Mouse (Mus musculus) neural tube, embryonic 15.5 days (tissue): Measurements from ENCODE around the gene Lctl. TPM values are rescaled to one million over a fixed set of nuclear protein-coding genes. Genes with fewer than 3 reads are reported as not detected.
"Not testable (repeated sequence)": the region's sequence is repeated elsewhere in the genome, so short reads cannot be mapped to it uniquely, and the experiment has no call there.

Experiments
- ATAC-seq: fragments of 200-750 bp; cut with Nextera tagmentation; 2 replicates; pipeline ENCODE4 v1.8.0; 2017; ENCODE audit warnings: mild to moderate bottlenecking, moderate TSS enrichment, moderate library complexity; ENCODE audit not compliant: low FRiP score
- H3K27ac ChIP-seq: fragments of 300-500 bp; sonication (generic); replicated peaks from 2 replicates; pipeline ENCODE4 v1.5.1; 2015; ENCODE audit warnings: mild to moderate bottlenecking, inconsistent platforms
- H3K27me3 ChIP-seq: fragments of 300-500 bp; sonication (generic); replicated peaks from 2 replicates; pipeline ENCODE4 v1.6.1; 2015; ENCODE audit warnings: inconsistent platforms
- H3K36me3 ChIP-seq: fragments of 300-500 bp; sonication (generic); 2 replicates; pipeline ENCODE4 v1.6.1; 2015; ENCODE audit warnings: inconsistent platforms
- H3K4me1 ChIP-seq: fragments of 300-500 bp; sonication (generic); 2 replicates; pipeline ENCODE4 v1.6.1; 2015; ENCODE audit warnings: inconsistent platforms
- H3K4me2 ChIP-seq: fragments of 300-500 bp; sonication (generic); 2 replicates; pipeline ENCODE4 v1.6.1; 2015; ENCODE audit warnings: inconsistent platforms, mild to moderate bottlenecking, moderate library complexity
- H3K4me3 ChIP-seq: fragments of 300-500 bp; sonication (generic); replicated peaks from 2 replicates; pipeline ENCODE4 v1.5.1; 2015; ENCODE audit warnings: mild to moderate bottlenecking, inconsistent platforms
- H3K9ac ChIP-seq: fragments of 300-500 bp; sonication (generic); replicated peaks from 2 replicates; pipeline ENCODE4 v1.6.1; 2015; ENCODE audit warnings: mild to moderate bottlenecking, inconsistent platforms
- H3K9me3 ChIP-seq: fragments of 300-500 bp; sonication (generic); replicated peaks from 2 replicates; pipeline ENCODE4 v1.6.1; 2016; ENCODE audit warnings: inconsistent platforms
- WGBS: fragments of 180-500 bp; shearing (Covaris S2); methylation state at CpG from one replicate; pipeline ENCODE4 v1.1.7; 2015; ENCODE audit warnings: mixed read lengths; 5-methylcytosine and 5-hydroxymethylcytosine counted together
- polyA plus RNA-seq: library from polyadenylated mRNA; unstranded; fragments of >200 nt; fragmentation: Nextera tagmentation; extraction: Ambion mirVana; gene quantifications from 2 replicates; pipeline ENCODE4 v1.2.1, GENCODE M21; 2015

The Lctl gene
- polyA plus RNA-seq, 1 experiment from 2014 or later, result not detected

GRCm38 (mm10) chr9:64120584-64121277, 3.8 kb downstream of the Lctl start:
- H3K36me3 ChIP-seq, result no peaks in the 10 kb centered on the region
- no peak overlapping the region for H3K4me3 ChIP-seq
- H3K27me3 ChIP-seq, result no peaks in the 10 kb centered on the region
- no peak overlapping the region for H3K27ac ChIP-seq
- ATAC-seq, result no peak
- no peaks in the 10 kb centered on the region for H3K4me1 ChIP-seq
- no peaks in the 10 kb centered on the region for H3K9me3 ChIP-seq
- WGBS, result 40% methylated on average over 11 of the region's 11 CpGs
- H3K4me2 ChIP-seq, result no peak overlapping the region
- no peak overlapping the region for H3K9ac ChIP-seq

- no peak overlapping the region for H3K9ac ChIP-seq
- no peaks in the 10 kb centered on the region for H3K9me3 ChIP-seq
- H3K27me3 ChIP-seq, result no peaks in the 10 kb centered on the region
- no peaks in the 10 kb centered on the region for H3K36me3 ChIP-seq
- H3K4me3 ChIP-seq, result no peak overlapping the region
- no peak overlapping the region for H3K27ac ChIP-seq
- no peak for ATAC-seq
- 93% methylated on average over 10 of the region's 10 CpGs for WGBS
- no peaks in the 10 kb centered on the region for H3K4me1 ChIP-seq
- no peak overlapping the region for H3K4me2 ChIP-seq
Measured at GRCm38 (mm10) chr9:64122601-64123000, 5.7 kb downstream of the Lctl start.

GRCm38 (mm10) chr9:64124846-64125245, 7.9 kb downstream of the Lctl start:
- WGBS, result 64% methylated on average over 3 of the region's 3 CpGs
- not testable (repeated sequence) for H3K36me3 ChIP-seq, ATAC-seq, H3K4me3 ChIP-seq, H3K27ac ChIP-seq, H3K9me3 ChIP-seq, H3K4me2 ChIP-seq, H3K4me1 ChIP-seq, H3K27me3 ChIP-seq, H3K9ac ChIP-seq

- Histone ChIP-seq H3K9me3 (no peaks in the 10 kb centered on the region), H3K9ac (no peak overlapping the region), H3K4me1 (no peaks in the 10 kb centered on the region), H3K27ac (no peak overlapping the region), H3K36me3 (no peaks in the 10 kb centered on the region), H3K4me3 (no peak overlapping the region), H3K27me3 (no peaks in the 10 kb centered on the region), H3K4me2 (no peak overlapping the region)
- ATAC-seq, result no peak
- WGBS, result 84% methylated on average over 3 of the region's 3 CpGs
Measured at GRCm38 (mm10) chr9:64125307-64125706, 8.4 kb downstream of the Lctl start.

GRCm38 (mm10) chr9:64126121-64126520, 9.2 kb downstream of the Lctl start:
- Histone ChIP-seq H3K9me3 (no peaks in the 10 kb centered on the region), H3K27me3 (no peaks in the 10 kb centered on the region), H3K27ac (no peak overlapping the region), H3K4me2 (no peak overlapping the region), H3K4me1 (no peaks in the 10 kb centered on the region), H3K9ac (no peak overlapping the region), H3K36me3 (no peaks in the 10 kb centered on the region), H3K4me3 (no peak overlapping the region)
- WGBS, result 71% methylated on average over 12 of the region's 12 CpGs
- ATAC-seq, result no peak

- no peaks in the 10 kb centered on the region for H3K4me1 ChIP-seq
- H3K9me3 ChIP-seq, result no peaks in the 10 kb centered on the region
- H3K9ac ChIP-seq, result no peak overlapping the region
- no peak overlapping the region for H3K4me2 ChIP-seq
- no peak overlapping the region for H3K4me3 ChIP-seq
- ATAC-seq, result no peak
- H3K27ac ChIP-seq, result no peak overlapping the region
- no peaks in the 10 kb centered on the region for H3K36me3 ChIP-seq
- H3K27me3 ChIP-seq, result no peaks in the 10 kb centered on the region
- 86% methylated on average over 6 of the region's 6 CpGs for WGBS
Measured at GRCm38 (mm10) chr9:64131623-64132022, 14.7 kb downstream of the Lctl start.

GRCm38 (mm10) chr9:64138896-64139295, 21.9 kb downstream of the Lctl start:
- not testable (repeated sequence) for H3K9me3 ChIP-seq, H3K36me3 ChIP-seq, ATAC-seq, H3K4me3 ChIP-seq, H3K27me3 ChIP-seq, H3K4me1 ChIP-seq, H3K9ac ChIP-seq, H3K27ac ChIP-seq, H3K4me2 ChIP-seq
- WGBS, result 7% methylated on average over 6 of the region's 6 CpGs

- no peaks in the 10 kb centered on the region for H3K27me3 ChIP-seq
- WGBS, result 92% methylated on average over 9 of the region's 9 CpGs
- no peak overlapping the region for H3K9ac ChIP-seq
- H3K27ac ChIP-seq, result no peak overlapping the region
- ATAC-seq, result no peak
- H3K9me3 ChIP-seq, result no peaks in the 10 kb centered on the region
- no peaks in the 10 kb centered on the region for H3K4me1 ChIP-seq
- no peak overlapping the region for H3K4me2 ChIP-seq
- H3K4me3 ChIP-seq, result no peak overlapping the region
- H3K36me3 ChIP-seq, result no peaks in the 10 kb centered on the region
Measured at GRCm38 (mm10) chr9:64139879-64140278, 22.9 kb downstream of the Lctl start.

GRCm38 (mm10) chr9:64156641-64157040, 39.7 kb downstream of the Lctl start:
- Histone ChIP-seq H3K27ac (no peak overlapping the region), H3K4me2 (no peak overlapping the region), H3K4me1 (no peaks in the 10 kb centered on the region), H3K27me3 (no peaks in the 10 kb centered on the region), H3K36me3 (no peaks in the 10 kb centered on the region), H3K9me3 (no peaks in the 10 kb centered on the region), H3K4me3 (no peak overlapping the region), H3K9ac (no peak overlapping the region)
- 91% methylated on average over 1 of the region's 1 CpGs for WGBS
- no peak for ATAC-seq

- no peak overlapping the region for H3K9ac ChIP-seq
- no peaks in the 10 kb centered on the region for H3K4me1 ChIP-seq
- H3K4me3 ChIP-seq, result no peak overlapping the region
- no peak overlapping the region for H3K4me2 ChIP-seq
- ATAC-seq, result no peak
- no peaks in the 10 kb centered on the region for H3K9me3 ChIP-seq
- no peaks in the 10 kb centered on the region for H3K27me3 ChIP-seq
- no peak overlapping the region for H3K27ac ChIP-seq
- WGBS, result 94% methylated on average over 5 of the region's 5 CpGs
- no peaks in the 10 kb centered on the region for H3K36me3 ChIP-seq
Measured at GRCm38 (mm10) chr9:64160471-64160870, 43.5 kb downstream of the Lctl start.

- H3K27me3 ChIP-seq, H3K36me3 ChIP-seq, H3K9ac ChIP-seq, H3K9me3 ChIP-seq, H3K4me3 ChIP-seq, H3K4me2 ChIP-seq, H3K27ac ChIP-seq, ATAC-seq: not testable (repeated sequence)
- 98% methylated on average over 3 of the region's 3 CpGs for WGBS
- peaks cover 19% of the 10 kb centered on the region for H3K4me1 ChIP-seq
Measured at GRCm38 (mm10) chr9:64169967-64170366, 53.0 kb downstream of the Lctl start.

GRCm38 (mm10) chr9:64172145-64172815, 55.3 kb downstream of the Lctl start:
- Histone ChIP-seq H3K9ac (peak overlapping the region; percentile 94), H3K27ac (peak overlapping the region; percentile 92), H3K4me1 (peaks cover 23% of the 10 kb centered on the region), H3K4me3 (peak overlapping the region; percentile 98), H3K27me3 (no peaks in the 10 kb centered on the region), H3K36me3 (peaks cover 26% of the 10 kb centered on the region), H3K9me3 (no peaks in the 10 kb centered on the region), H3K4me2 (peak overlapping the region; percentile 91)
- 2% methylated on average over 18 of the region's 18 CpGs for WGBS
- ATAC-seq, result peak; percentile 33
